Mouse (Mus musculus): ENCODE data around the gene Acadsb.

Acadsb gene

GRCm38 (mm10) chr7:131465117-131465601 lies 54.8 kb downstream of the Acadsb start:
- in situ Hi-C loops (cut with MboI, MseI), result loop anchor here (25.0 kb wide), 1 partner anchor 422 kb away; no protein-coding TSS in a partner anchor

GRCm38 (mm10) chr7:131465735-131466134 lies 55.3 kb downstream of the Acadsb start:
- in situ Hi-C loops (cut with MboI, MseI), result loop anchor here (25.0 kb wide), 1 partner anchor 422 kb away; no protein-coding TSS in a partner anchor

- in situ Hi-C loops (cut with MboI, MseI), result loop anchor here (25.0 kb wide), 1 partner anchor 420 kb away; no protein-coding TSS in a partner anchor
These were observed 56.9 kb downstream of the Acadsb start for GRCm38 (mm10) chr7:131467312-131467711.

GRCm38 (mm10) chr7:131469506-131469905 lies 59.1 kb downstream of the Acadsb start:
- in situ Hi-C loops (cut with MboI, MseI), result loop anchor here (25.0 kb wide), 1 partner anchor 418 kb away; no protein-coding TSS in a partner anchor

GRCm38 (mm10) chr7:131471551-131471950 lies 61.1 kb downstream of the Acadsb start:
- in situ Hi-C loops (cut with MboI, MseI), result loop anchor here (25.0 kb wide), 1 partner anchor 416 kb away; no protein-coding TSS in a partner anchor

GRCm38 (mm10) chr7:131477140-131477539 lies 66.7 kb downstream of the Acadsb start:
- in situ Hi-C loops (cut with MboI, MseI), result no loop called here

GRCm38 (mm10) chr7:131478403-131478802 lies 68.0 kb downstream of the Acadsb start:
- in situ Hi-C loops (cut with MboI, MseI), result no loop called here

All from regulatory T cell (primary cell).